8 mouse cellular contexts compared by ENCODE assay signal in the genomic region with DNA sequence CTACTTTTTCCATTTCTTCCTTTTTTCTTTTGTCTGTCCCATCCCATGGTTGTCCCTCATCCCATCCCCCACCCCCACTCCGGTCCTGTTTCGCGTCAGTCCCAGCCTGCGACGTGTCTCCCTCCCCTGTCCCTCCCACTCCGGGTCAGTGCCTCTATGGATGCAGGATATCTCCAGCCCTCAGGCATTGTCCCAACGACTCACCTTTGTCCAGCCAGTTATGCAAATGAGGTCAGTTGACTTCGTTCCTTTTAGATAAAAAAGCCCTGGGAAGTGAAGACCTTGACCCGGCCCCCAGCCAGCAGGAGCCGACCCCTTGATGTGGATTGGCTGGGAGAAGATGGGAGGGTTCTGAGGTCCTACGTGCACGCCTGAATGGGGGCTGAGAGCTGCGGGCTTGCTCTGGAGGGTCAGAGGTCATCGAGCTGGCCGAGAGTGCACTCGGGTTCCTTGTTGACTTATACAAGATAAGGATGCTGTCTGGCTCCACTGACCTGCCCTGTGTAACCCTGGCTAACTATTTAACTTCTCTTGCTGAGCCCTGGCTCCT. TPM values are rescaled to one million over a fixed set of nuclear protein-coding genes. Genes with fewer than 3 reads are reported as not detected.
DNase-seq lines count a peak whose midpoint lies in the region; ATAC-seq and TF ChIP-seq lines count a peak whose summit lies in the region.

No protein-coding gene starts in this region.

- WGBS in hindbrain, embryonic 10.5 days: 0% methylated on average over 16 of the region's 16 CpGs
- under 1% methylated on average over 16 of the region's 16 CpGs for WGBS in limb, embryonic 14.5 days
- 1% methylated on average over 16 of the region's 16 CpGs for WGBS in neural tube, embryonic 15.5 days

- peak; percentile 96 for DNase-seq in ZHBTc4 (ENCODE audit: low read depth, low spot score)
- peak; percentile 81 for DNase-seq in hindbrain, embryonic 10.5 days (ENCODE audit: low spot score)
- no peak for DNase-seq in limb, embryonic 14.5 days (ENCODE audit: low spot score)
- DNase-seq in spleen, adult 18-20 months: no peak
- DNase-seq in urinary bladder, postnatal 36 days (ENCODE audit: low spot score in 2 of 2): no peak
- no peak for DNase-seq in layer of hippocampus, adult 2 months (ENCODE audit: low spot score in 2 of 2)

- no peak for TF ChIP-seq POLR2A in limb, embryonic 14.5 days (IDR thresholded peaks at IDR 0.05; ENCODE audit: borderline replicate concordance, extremely low read depth, insufficient read depth, insufficient read length)

- H3K4me3 ChIP-seq in E14TG2a.4 (replicated peaks; ENCODE audit: low read length): peak overlapping the region; percentile 71
- peak overlapping the region; percentile 56 for H3K4me3 ChIP-seq in hindbrain, embryonic 10.5 days
- H3K4me3 ChIP-seq in limb, embryonic 14.5 days (replicated peaks; ENCODE audit: low read length): peak overlapping the region; percentile 36
- H3K4me3 ChIP-seq in neural tube, embryonic 15.5 days (replicated peaks): peak overlapping the region; percentile 33
- H3K4me3 ChIP-seq in layer of hippocampus, adult 2 months: no peak overlapping the region

- H3K9me3 ChIP-seq in E14TG2a.4 (ENCODE audit: low read length): no peaks in the 10 kb centered on the region
- H3K9me3 ChIP-seq in hindbrain, embryonic 10.5 days: no peaks in the 10 kb centered on the region
- no peaks in the 10 kb centered on the region for H3K9me3 ChIP-seq in limb, embryonic 14.5 days (ENCODE audit: control insufficient read depth, low read length)
- H3K9me3 ChIP-seq in neural tube, embryonic 15.5 days (replicated peaks): no peaks in the 10 kb centered on the region

- H3K27ac ChIP-seq in hindbrain, embryonic 10.5 days: peak overlapping the region; percentile 86
- H3K27ac ChIP-seq in limb, embryonic 14.5 days (replicated peaks; ENCODE audit: low read depth, low read length): no peak overlapping the region
- no peak overlapping the region for H3K27ac ChIP-seq in neural tube, embryonic 15.5 days (replicated peaks)
- H3K27ac ChIP-seq in layer of hippocampus, adult 2 months: no peak overlapping the region

- peaks cover 15% of the 10 kb centered on the region for H3K36me3 ChIP-seq in E14TG2a.4 (ENCODE audit: insufficient read depth, low read length)
- peaks cover 15% of the 10 kb centered on the region for H3K36me3 ChIP-seq in hindbrain, embryonic 10.5 days
- H3K36me3 ChIP-seq in limb, embryonic 14.5 days (ENCODE audit: control insufficient read depth, insufficient read depth, low read length): peaks cover 6% of the 10 kb centered on the region; the same call in 1 of the 2 replicates
- peaks cover 20% of the 10 kb centered on the region for H3K36me3 ChIP-seq in neural tube, embryonic 15.5 days

- peak overlapping the region; percentile 54 for H3K9ac ChIP-seq in limb, embryonic 14.5 days (ENCODE audit: low read depth, low read length, severe bottlenecking)
- peak overlapping the region; percentile 36 for H3K9ac ChIP-seq in neural tube, embryonic 15.5 days (replicated peaks)

- TF ChIP-seq CTCF in E14TG2a.4 (conservative IDR thresholded peaks at IDR 0.05; ENCODE audit: low read length): no peak
- TF ChIP-seq CTCF in layer of hippocampus, adult 2 months (conservative IDR thresholded peaks at IDR 0.05): no peak

- H3K27me3 ChIP-seq in E14TG2a.4 (ENCODE audit: insufficient read depth, low read length): no peaks in the 10 kb centered on the region
- no peaks in the 10 kb centered on the region for H3K27me3 ChIP-seq in hindbrain, embryonic 10.5 days (ENCODE audit: insufficient read depth, poor library complexity, severe bottlenecking)
- H3K27me3 ChIP-seq in limb, embryonic 14.5 days (ENCODE audit: control insufficient read depth, insufficient read depth, low read length): no peaks in the 10 kb centered on the region
- no peaks in the 10 kb centered on the region for H3K27me3 ChIP-seq in neural tube, embryonic 15.5 days (replicated peaks)

- peaks cover 84% of the 10 kb centered on the region for H3K4me1 ChIP-seq in E14TG2a.4 (replicated peaks; ENCODE audit: low read depth, low read length)
- peaks cover 19% of the 10 kb centered on the region for H3K4me1 ChIP-seq in hindbrain, embryonic 10.5 days (replicated peaks)
- no peaks in the 10 kb centered on the region; the same call in 1 of the 2 replicates for H3K4me1 ChIP-seq in limb, embryonic 14.5 days (ENCODE audit: control insufficient read depth, insufficient read depth, low read length)
- H3K4me1 ChIP-seq in neural tube, embryonic 15.5 days: peaks cover 14% of the 10 kb centered on the region

- H3K4me2 ChIP-seq in limb, embryonic 14.5 days (replicated peaks; ENCODE audit: low read depth, low read length, severe bottlenecking): peak overlapping the region; percentile 56
- peak overlapping the region; percentile 58 for H3K4me2 ChIP-seq in neural tube, embryonic 15.5 days

- peak; percentile 68; the same call in 1 of the 2 replicates for ATAC-seq in limb, embryonic 14.5 days (ENCODE audit: low FRiP score, low read depth)
- peak; percentile 53; the same call in 1 of the 2 replicates for ATAC-seq in neural tube, embryonic 15.5 days (ENCODE audit: low FRiP score)

RNA-seq across cellular contexts. Expression of gene Sap18b, which starts 8.4 kb away (rescaled TPM):
- polyA plus RNA-seq in hindbrain, embryonic 10.5 days (2016; fragmentation: Nextera tagmentation; extraction: Ambion mirVana): 387 and 390 TPM in 2 replicates
- 90.9 and 138 TPM in 2 replicates for polyA plus RNA-seq in limb, embryonic 14.5 days (2012; rRNA removed)
- polyA plus RNA-seq in limb, embryonic 14.5 days (2014; fragmentation: Nextera tagmentation; extraction: Ambion mirVana): 327 and 341 TPM in 2 replicates
- 256 and 276 TPM in 2 replicates for polyA plus RNA-seq in neural tube, embryonic 15.5 days (2015; fragmentation: Nextera tagmentation; extraction: Ambion mirVana)
- total RNA-seq in layer of hippocampus, adult 2 months (2021): 100 to 1,000 TPM; 123 to 140 TPM

RNA-seq across cellular contexts. Expression of gene Slc38a7, which starts 19.8 kb away (rescaled TPM):
- polyA plus RNA-seq in hindbrain, embryonic 10.5 days (2016; fragmentation: Nextera tagmentation; extraction: Ambion mirVana): 17.3 and 17.4 TPM in 2 replicates
- 16.8 and 24.6 TPM in 2 replicates for polyA plus RNA-seq in limb, embryonic 14.5 days (2012; rRNA removed)
- 16.1 and 16.3 TPM in 2 replicates for polyA plus RNA-seq in limb, embryonic 14.5 days (2014; fragmentation: Nextera tagmentation; extraction: Ambion mirVana)
- polyA plus RNA-seq in neural tube, embryonic 15.5 days (2015; fragmentation: Nextera tagmentation; extraction: Ambion mirVana): 21.2 and 23.0 TPM in 2 replicates
- total RNA-seq in layer of hippocampus, adult 2 months (2021): 10 to 100 TPM; 30.0 to 31.0 TPM

RNA-seq across cellular contexts. Expression of gene Cnot1, which starts 26.2 kb away (rescaled TPM):
- polyA plus RNA-seq in hindbrain, embryonic 10.5 days (2016; fragmentation: Nextera tagmentation; extraction: Ambion mirVana): 77.3 and 97.3 TPM in 2 replicates
- 110 and 144 TPM in 2 replicates for polyA plus RNA-seq in limb, embryonic 14.5 days (2012; rRNA removed)
- polyA plus RNA-seq in limb, embryonic 14.5 days (2014; fragmentation: Nextera tagmentation; extraction: Ambion mirVana): 84.1 and 95.3 TPM in 2 replicates
- polyA plus RNA-seq in neural tube, embryonic 15.5 days (2015; fragmentation: Nextera tagmentation; extraction: Ambion mirVana): 33.8 and 37.8 TPM in 2 replicates
- 100 to 1,000 TPM; 130 to 144 TPM for total RNA-seq in layer of hippocampus, adult 2 months (2021)

RNA-seq across cellular contexts. Expression of gene Got2, which starts 54.8 kb away (rescaled TPM):
- polyA plus RNA-seq in hindbrain, embryonic 10.5 days (2016; fragmentation: Nextera tagmentation; extraction: Ambion mirVana): 181 and 228 TPM in 2 replicates
- 96.4 and 101 TPM in 2 replicates for polyA plus RNA-seq in limb, embryonic 14.5 days (2012; rRNA removed)
- 60.0 and 60.2 TPM in 2 replicates for polyA plus RNA-seq in limb, embryonic 14.5 days (2014; fragmentation: Nextera tagmentation; extraction: Ambion mirVana)
- 235 and 242 TPM in 2 replicates for polyA plus RNA-seq in neural tube, embryonic 15.5 days (2015; fragmentation: Nextera tagmentation; extraction: Ambion mirVana)
- total RNA-seq in layer of hippocampus, adult 2 months (2021): 100 to 1,000 TPM; 222 to 232 TPM

Comparison
In these comparisons a context has a peak if more than half of its experiments do, and no peak if none do; other contexts are left out.
1. DNase-seq: peak in ZHBTc4 (single experiment) and hindbrain, embryonic 10.5 days (single experiment); none in limb, embryonic 14.5 days (single experiment), spleen, adult 18-20 months (0 of 2), urinary bladder, postnatal 36 days (0 of 2) and layer of hippocampus, adult 2 months (0 of 2).